Mouse (Mus musculus) MEL (cell line): ENCODE results near the gene Ffar1. TPM values are rescaled to one million over a fixed set of nuclear protein-coding genes. Genes with fewer than 3 reads are reported as not detected.

Source experiments
- DNase-seq: peaks from one replicate; pipeline ENCODE4 v3.0.0; 2011; ENCODE audit warnings: low read depth, low spot score
- H3K27ac ChIP-seq: 2 replicates; pipeline ENCODE4 v1.5.1; 2012; ENCODE audit warnings: low read depth, mild to moderate bottlenecking, control low read depth, low read length, moderate library complexity; ENCODE audit not compliant: control insufficient read depth
- H3K27me3 ChIP-seq, 2 experiments: fragments of 150-350 bp in 1 of 2; sonication (generic) in 1 of 2; 2 replicates each; pipeline ENCODE4 v1.6.1; 2012; ENCODE audit warnings: low read length in 2 of 2, mild to moderate bottlenecking in 2 of 2, improper control_type of control experiment in 1 of 2, moderate library complexity in 1 of 2; ENCODE audit not compliant: insufficient read depth in 2 of 2, control insufficient read depth in 1 of 2
- H3K36me3 ChIP-seq, 2 experiments: 2 replicates each; pipeline ENCODE4 v1.6.1; 2012 to 2014; ENCODE audit warnings: low read length in 2 of 2, improper control_type of control experiment in 1 of 2, inconsistent platforms in 1 of 2, mild to moderate bottlenecking in 1 of 2; ENCODE audit not compliant: insufficient read depth in 2 of 2, control insufficient read depth in 1 of 2
- H3K4me1 ChIP-seq, 2 experiments: fragments of 150-350 bp in 1 of 2; sonication (generic) in 1 of 2; 2 replicates each; pipeline ENCODE4 v1.6.1; 2012; ENCODE audit warnings: low read length in 2 of 2, improper control_type of control experiment in 1 of 2, mild to moderate bottlenecking in 1 of 2; ENCODE audit not compliant: insufficient read depth in 2 of 2, control insufficient read depth in 1 of 2
- H3K4me3 ChIP-seq, 2 experiments: fragments of 150-350 bp in 1 of 2; sonication (generic) in 1 of 2; 2 replicates each; pipeline ENCODE4 v1.5.1; 2012; ENCODE audit warnings: low read depth in 2 of 2, low read length in 2 of 2, mild to moderate bottlenecking in 2 of 2, moderate library complexity in 2 of 2, control low read depth in 1 of 2, improper control_type of control experiment in 1 of 2; ENCODE audit not compliant: control insufficient read depth in 1 of 2, insufficient read depth in 1 of 2
- H3K79me2 ChIP-seq: 2 replicates; pipeline ENCODE4 v1.6.1; 2012; ENCODE audit warnings: mild to moderate bottlenecking, low read length, moderate library complexity; ENCODE audit not compliant: control insufficient read depth, poor library complexity, insufficient read depth
- H3K9ac ChIP-seq: 2 replicates; pipeline ENCODE4 v1.6.1; 2012; ENCODE audit warnings: low read depth, mild to moderate bottlenecking, control low read depth, low read length, moderate library complexity; ENCODE audit not compliant: control insufficient read depth, poor library complexity, severe bottlenecking
- H3K9me3 ChIP-seq: fragments of 150-350 bp; sonication (generic); replicated peaks from 2 replicates; pipeline ENCODE4 v1.6.1; 2012; ENCODE audit warnings: mild to moderate bottlenecking, low read length, improper control_type of control experiment, moderate library complexity; ENCODE audit not compliant: insufficient read depth
- BHLHE40 ChIP-seq: IDR thresholded peaks from 2 replicates; pipeline ENCODE4 v1.6.1; 2012; ENCODE audit warnings: low read depth, mild to moderate bottlenecking, inconsistent platforms, low read length, improper control_type of control experiment, borderline replicate concordance
- CHD1 ChIP-seq: IDR thresholded peaks from 2 replicates; pipeline ENCODE4 v1.6.1; 2012; ENCODE audit warnings: low read depth, mild to moderate bottlenecking, inconsistent platforms, low read length, improper control_type of control experiment
- CTCF ChIP-seq, 3 experiments: IDR thresholded peaks in 2 of 3; conservative IDR thresholded peaks in 1 of 3; 2 replicates each; pipeline ENCODE4 v1.5.1; 2011 to 2012; ENCODE audit warnings: low read length in 3 of 3, low read depth in 2 of 3, mild to moderate bottlenecking in 2 of 3, improper control_type of control experiment in 1 of 3, inconsistent platforms in 1 of 3, mixed read lengths in 1 of 3, moderate library complexity in 1 of 3; ENCODE audit not compliant: control insufficient read depth in 1 of 3, insufficient read depth in 1 of 3, poor library complexity in 1 of 3, severe bottlenecking in 1 of 3
- ELF1 ChIP-seq: IDR thresholded peaks from 2 replicates; pipeline ENCODE4 v1.6.1; 2014; ENCODE audit warnings: low read depth, mild to moderate bottlenecking, inconsistent platforms, low read length, improper control_type of control experiment, moderate library complexity
- EP300 ChIP-seq, 2 experiments: IDR thresholded peaks; 2 replicates each; pipeline ENCODE4 v1.6.1; 2011; ENCODE audit warnings: improper control_type of control experiment in 2 of 2, low read length in 2 of 2, low read depth in 1 of 2, mild to moderate bottlenecking in 1 of 2
- HCFC1 ChIP-seq: IDR thresholded peaks from 2 replicates; pipeline ENCODE4 v1.6.1; 2012; ENCODE audit warnings: low read depth, mild to moderate bottlenecking, inconsistent platforms, low read length, improper control_type of control experiment, moderate library complexity
- KAT2A ChIP-seq: conservative IDR thresholded peaks from 2 replicates; pipeline ENCODE4 v1.6.1; 2012; ENCODE audit warnings: low read depth, low read length, improper control_type of control experiment, inconsistent platforms
- MYC ChIP-seq: IDR thresholded peaks from 2 replicates; pipeline ENCODE4 v1.6.1; 2011; ENCODE audit warnings: low read depth, mild to moderate bottlenecking, low read length, improper control_type of control experiment, moderate library complexity
- NRF1 ChIP-seq: IDR thresholded peaks from 2 replicates; pipeline ENCODE4 v1.6.1; 2014; ENCODE audit warnings: low read depth, mild to moderate bottlenecking, inconsistent platforms, low read length, improper control_type of control experiment, moderate library complexity; ENCODE audit not compliant: poor library complexity, insufficient read depth, severe bottlenecking
- RCOR1 ChIP-seq: IDR thresholded peaks from 2 replicates; pipeline ENCODE4 v1.6.1; 2012; ENCODE audit warnings: low read depth, mild to moderate bottlenecking, inconsistent platforms, low read length, improper control_type of control experiment
- SMC3 ChIP-seq: IDR thresholded peaks from 2 replicates; pipeline ENCODE4 v1.6.1; 2011; ENCODE audit warnings: low read depth, low read length, improper control_type of control experiment
- TAL1 ChIP-seq: IDR thresholded peaks from 2 replicates; pipeline ENCODE4 v1.6.1; 2012; ENCODE audit warnings: mild to moderate bottlenecking, inconsistent platforms, low read length, moderate library complexity, mixed read lengths
- TBP ChIP-seq: IDR thresholded peaks from 2 replicates; pipeline ENCODE4 v1.8.0; 2011; ENCODE audit warnings: low read depth, low read length, improper control_type of control experiment
- USF1 ChIP-seq: IDR thresholded peaks from 2 replicates; pipeline ENCODE4 v1.6.1; 2014; ENCODE audit warnings: low read depth, mild to moderate bottlenecking, inconsistent platforms, low read length, improper control_type of control experiment, moderate library complexity
- USF2 ChIP-seq, 2 experiments: IDR thresholded peaks; 2 replicates each; pipeline ENCODE4 v1.6.1; 2011 to 2012; ENCODE audit warnings: improper control_type of control experiment in 2 of 2, low read length in 2 of 2, borderline replicate concordance in 1 of 2, inconsistent platforms in 1 of 2, low read depth in 1 of 2, mild to moderate bottlenecking in 1 of 2; ENCODE audit not compliant: insufficient read depth in 1 of 2
- ZC3H11A ChIP-seq: IDR thresholded peaks from 2 replicates; pipeline ENCODE4 v1.6.1; 2012; ENCODE audit warnings: low read depth, mild to moderate bottlenecking, inconsistent platforms, low read length, improper control_type of control experiment
- ZKSCAN1 ChIP-seq: IDR thresholded peaks from 2 replicates; pipeline ENCODE4 v1.6.1; 2012; ENCODE audit warnings: low read depth, mild to moderate bottlenecking, inconsistent platforms, low read length, improper control_type of control experiment, moderate library complexity
- ZMIZ1 ChIP-seq: IDR thresholded peaks from 2 replicates; pipeline ENCODE4 v1.6.1; 2012; ENCODE audit warnings: low read depth, mild to moderate bottlenecking, inconsistent platforms, low read length, improper control_type of control experiment, moderate library complexity
- ZNF384 ChIP-seq: IDR thresholded peaks from 2 replicates; pipeline ENCODE4 v1.6.1; 2012; ENCODE audit warnings: low read depth, mild to moderate bottlenecking, inconsistent platforms, low read length, improper control_type of control experiment
- polyA plus RNA-seq, 2 experiments: library from polyadenylated mRNA; stranded (reverse) in 1 of 2; unstranded in 1 of 2; fragments of >175 nt in 1 of 2; fragments of >200 nt in 1 of 2; gene quantifications; 2 replicates each; pipeline versions ENCODE4 v1.2.1 to v1.2.4; 2012; ENCODE audit warnings: low replicate concordance in 2 of 2, low read depth in 1 of 2; ENCODE audit not compliant: insufficient read length in 2 of 2, insufficient read depth in 1 of 2, missing spikeins in 1 of 2
- total RNA-seq: library from RNA; depleted of rRNA; stranded (reverse); fragments of 300-350 nt; gene quantifications from 2 replicates; pipeline ENCODE4 v1.2.3, GENCODE M21; 2012

Gene Ffar1
- total and polyA plus RNA-seq, 3 experiments = not detected

DNA sequence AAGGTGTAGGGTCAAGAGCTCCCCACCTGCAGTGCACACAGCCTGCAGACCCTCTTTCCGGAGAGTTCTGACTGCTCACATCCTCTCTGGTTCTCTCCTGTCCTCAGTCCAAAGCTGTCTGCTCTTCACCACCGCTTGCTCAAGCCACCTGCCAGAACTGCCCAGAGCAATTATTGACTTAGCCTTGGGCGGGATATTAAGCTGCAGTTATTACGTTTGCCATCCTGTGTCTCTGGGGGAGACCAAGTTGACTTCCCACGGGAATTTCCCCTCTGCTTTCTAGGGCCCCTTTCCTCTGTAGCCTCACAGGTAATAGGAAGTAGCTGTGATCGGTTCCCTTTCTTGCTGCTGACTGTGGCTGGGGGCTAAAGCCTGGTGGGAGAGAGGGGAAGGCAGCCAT is 41.2 kb downstream of the Ffar1 start:
- no peak overlapping the region; a peak in 1 of 4 replicates for H3K4me3 ChIP-seq
- H3K27ac ChIP-seq = no peak overlapping the region
- no peaks in the 10 kb centered on the region for H3K9me3 ChIP-seq
- no peak for DNase-seq
- H3K4me1 ChIP-seq = peaks cover 0 to 3% of the 10 kb centered on the region in 2 experiments; a peak in 2 of 4 replicates
- H3K36me3 ChIP-seq = no peaks in the 10 kb centered on the region
- TF ChIP-seq ELF1 (no peak), ZNF384 (no peak), USF1 (no peak), RCOR1 (no peak), ZMIZ1 (no peak), SMC3 (no peak), MYC (no peak), USF2 (IDR thresholded peaks at IDR 0.05; ENCODE audit: borderline replicate concordance in 1 of 2, insufficient read depth in 1 of 2, low read depth in 1 of 2, low read length in 2 of 2) (no peak), KAT2A (no peak), ZKSCAN1 (no peak), NRF1 (no peak), TAL1 (no peak), ZC3H11A (no peak), HCFC1 (no peak), CTCF (IDR thresholded peaks at IDR 0.05 in 2 of 3, conservative IDR thresholded peaks at IDR 0.05 in 1 of 3; ENCODE audit: control insufficient read depth in 1 of 3, insufficient read depth in 1 of 3, low read depth in 2 of 3, low read length in 3 of 3, poor library complexity in 1 of 3, severe bottlenecking in 1 of 3) (no peak), BHLHE40 (no peak), CHD1 (no peak)
- TF ChIP-seq, all 39 proteins: peak for 0
- H3K79me2 ChIP-seq = no peaks in the 10 kb centered on the region
- peaks cover 2 to 3% of the 10 kb centered on the region in 2 experiments; a peak in 2 of 4 replicates for H3K27me3 ChIP-seq
- no peak overlapping the region for H3K9ac ChIP-seq

DNA sequence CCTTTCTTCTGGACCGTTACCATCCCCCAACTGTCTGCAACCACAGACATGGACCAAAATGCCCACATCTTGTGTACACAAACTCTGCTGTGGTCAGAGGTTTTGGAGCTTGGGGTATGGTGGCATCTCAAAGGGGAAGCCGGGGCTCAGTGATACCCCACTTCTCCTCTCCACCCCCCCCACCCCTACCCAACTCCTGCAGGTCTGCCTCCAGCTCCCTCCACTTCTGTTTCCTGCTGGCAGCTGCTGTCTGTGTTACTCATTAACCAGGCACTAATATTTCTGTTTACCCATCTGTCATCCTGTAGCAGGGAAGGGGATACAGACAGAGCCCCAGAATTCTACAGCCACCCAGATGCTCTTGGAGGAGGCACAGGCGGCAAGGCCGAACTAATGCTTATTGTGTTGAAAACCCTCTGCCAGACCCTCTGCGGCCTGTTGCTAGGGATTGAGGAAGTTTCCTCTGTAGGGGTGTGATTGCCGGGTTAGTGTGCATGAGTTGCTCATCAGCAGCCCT is 49.0 kb downstream of the Ffar1 start:
- no peak overlapping the region for H3K9ac ChIP-seq
- H3K27me3 ChIP-seq = peaks cover 0 to 1% of the 10 kb centered on the region in 2 experiments; a peak in 2 of 4 replicates
- peak; percentile 75 for TF ChIP-seq TBP
- TF ChIP-seq EP300 (IDR thresholded peaks at IDR 0.05; ENCODE audit: low read depth in 1 of 2, low read length in 2 of 2) = no peak
- no peak overlapping the region for H3K27ac ChIP-seq
- H3K4me1 ChIP-seq = no peaks in the 10 kb centered on the region
- peak; percentile 27 for DNase-seq
- H3K79me2 ChIP-seq = no peaks in the 10 kb centered on the region
- no peaks in the 10 kb centered on the region for H3K36me3 ChIP-seq
- no peaks in the 10 kb centered on the region for H3K9me3 ChIP-seq
- H3K4me3 ChIP-seq = no peak overlapping the region
